Mouse (Mus musculus): Measurements from ENCODE around the gene Tmem19. TPM values are rescaled to one million over a fixed set of nuclear protein-coding genes. Genes with fewer than 3 reads are reported as not detected.
"Not testable (repeated sequence)": the region's sequence is repeated elsewhere in the genome, so short reads cannot be mapped to it uniquely, and the experiment has no call there.

Gene Tmem19
- polyA plus RNA-seq, 1 experiment from 2014 or later = 23.9 TPM

DNA sequence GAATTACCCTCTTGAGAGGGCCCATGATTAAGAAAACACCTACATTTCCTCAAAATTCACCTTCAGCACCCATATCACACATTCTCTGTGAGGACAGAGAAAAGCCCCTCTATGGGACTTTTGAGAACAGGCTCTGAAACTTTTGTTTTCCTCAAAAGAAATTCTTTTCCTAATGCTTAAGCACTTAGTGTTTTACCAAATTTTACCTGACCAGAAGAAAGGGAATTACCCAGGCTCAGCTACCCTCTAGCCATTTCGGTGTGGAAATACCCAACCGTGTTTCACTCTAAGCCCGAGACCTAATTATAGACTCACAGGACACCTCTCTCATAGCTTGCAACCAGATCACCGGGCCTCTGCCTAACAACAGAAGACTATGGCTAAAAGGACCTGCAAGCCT is 29.3 kb downstream of the Tmem19 start:
- ATAC-seq (replicated peaks; ENCODE audit: extremely low read depth, insufficient read depth, low FRiP score) = no peak
- Histone ChIP-seq H3K9me3 (replicated peaks; ENCODE audit: control insufficient read depth, low read length) (no peaks in the 10 kb centered on the region), H3K4me2 (ENCODE audit: low read depth, low read length) (no peak overlapping the region), H3K36me3 (ENCODE audit: control insufficient read depth, insufficient read depth) (no peaks in the 10 kb centered on the region), H3K27ac (ENCODE audit: low read length) (no peak overlapping the region), H3K4me3 (ENCODE audit: low read length) (no peak overlapping the region), H3K27me3 (ENCODE audit: control insufficient read depth, insufficient read depth, low read length) (no peaks in the 10 kb centered on the region), H3K9ac (ENCODE audit: low read length) (no peak overlapping the region), H3K4me1 (ENCODE audit: control insufficient read depth, insufficient read depth, low read length) (0 out of 2 replicates have a peak, but pooled peaks cover 3% of the 10 kb centered on the region)
- WGBS = 33% methylated on average over 4 of the region's 4 CpGs

DNA sequence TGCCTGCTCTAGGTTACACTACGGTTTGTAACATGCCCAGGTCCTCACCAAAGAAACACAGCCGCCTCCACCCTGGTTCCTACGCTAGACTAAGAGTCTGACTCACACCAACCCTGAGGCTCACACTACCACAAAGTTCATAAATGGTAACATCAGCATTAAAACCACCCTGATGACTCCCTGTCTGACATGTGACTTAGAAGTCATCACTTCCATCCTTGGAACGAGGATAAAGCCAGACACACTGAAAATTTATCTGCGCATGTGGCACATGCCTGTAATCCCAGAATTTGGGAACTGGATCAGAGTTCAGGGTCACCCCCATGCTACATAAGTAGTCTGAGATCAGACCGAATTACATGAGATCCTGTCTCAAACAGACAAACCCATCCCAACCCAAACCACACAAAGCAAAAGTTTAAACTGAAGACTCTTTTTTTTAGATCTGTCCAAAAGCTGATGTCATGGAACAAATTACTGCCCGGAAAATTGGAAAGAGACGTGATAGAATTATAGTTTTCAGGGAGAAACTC is 29.8 kb downstream of the Tmem19 start:
- WGBS = 73% methylated on average over 8 of the region's 8 CpGs
- 0 out of 2 replicates have a peak, but pooled peaks cover 3% of the 10 kb centered on the region for H3K4me1 ChIP-seq (ENCODE audit: control insufficient read depth, insufficient read depth, low read length)
- H3K4me3 ChIP-seq (ENCODE audit: low read length) = no peak overlapping the region
- no peak overlapping the region for H3K4me2 ChIP-seq (ENCODE audit: low read depth, low read length)
- H3K27me3 ChIP-seq (ENCODE audit: control insufficient read depth, insufficient read depth, low read length) = no peaks in the 10 kb centered on the region
- H3K27ac ChIP-seq (ENCODE audit: low read length) = no peak overlapping the region
- H3K36me3 ChIP-seq (ENCODE audit: control insufficient read depth, insufficient read depth) = no peaks in the 10 kb centered on the region
- H3K9me3 ChIP-seq (replicated peaks; ENCODE audit: control insufficient read depth, low read length) = no peaks in the 10 kb centered on the region
- no peak for ATAC-seq (replicated peaks; ENCODE audit: extremely low read depth, insufficient read depth, low FRiP score)
- no peak overlapping the region for H3K9ac ChIP-seq (ENCODE audit: low read length)

DNA sequence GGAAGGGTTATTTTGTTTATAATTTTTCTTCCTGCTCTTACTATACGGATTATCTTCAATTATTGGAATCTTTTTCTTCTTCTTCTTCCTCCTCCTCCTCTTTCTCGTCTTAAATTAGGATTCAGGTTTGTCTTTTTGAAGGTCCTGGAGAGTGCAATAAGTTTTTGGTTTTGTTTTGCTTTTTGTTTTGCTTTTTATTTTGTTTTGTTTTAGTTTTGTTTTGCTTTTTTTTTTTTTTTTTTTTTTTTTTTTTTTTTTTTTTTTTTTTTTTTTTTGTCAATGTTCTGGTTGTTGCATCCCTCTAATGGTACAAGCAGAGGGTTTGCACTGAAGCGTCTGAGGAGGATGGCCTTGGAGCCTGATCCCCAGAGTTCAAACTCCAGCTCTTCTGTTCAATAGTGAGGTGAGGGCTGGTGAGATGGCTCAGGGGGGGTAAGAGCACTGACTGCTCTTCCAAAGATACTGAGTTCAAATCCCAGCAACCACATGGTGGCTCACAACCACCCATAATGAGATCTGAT is 33.2 kb downstream of the Tmem19 start:
- Histone ChIP-seq H3K4me2 (ENCODE audit: low read depth, low read length) (no peak overlapping the region), H3K9ac (ENCODE audit: low read length) (no peak overlapping the region), H3K27me3 (ENCODE audit: control insufficient read depth, insufficient read depth, low read length) (no peaks in the 10 kb centered on the region), H3K4me3 (ENCODE audit: low read length) (no peak overlapping the region), H3K27ac (ENCODE audit: low read length) (no peak overlapping the region), H3K4me1 (ENCODE audit: control insufficient read depth, insufficient read depth, low read length) (0 out of 2 replicates have a peak, but pooled peaks cover 3% of the 10 kb centered on the region), H3K9me3 (replicated peaks; ENCODE audit: control insufficient read depth, low read length) (no peaks in the 10 kb centered on the region), H3K36me3 (ENCODE audit: control insufficient read depth, insufficient read depth) (no peaks in the 10 kb centered on the region)
- WGBS = 80% methylated on average over 3 of the region's 3 CpGs
- ATAC-seq (replicated peaks; ENCODE audit: extremely low read depth, insufficient read depth, low FRiP score) = no peak

- Histone ChIP-seq H3K36me3 (ENCODE audit: control insufficient read depth, insufficient read depth) (no peaks in the 10 kb centered on the region), H3K4me3 (ENCODE audit: low read length) (no peak overlapping the region), H3K9me3 (replicated peaks; ENCODE audit: control insufficient read depth, low read length) (no peaks in the 10 kb centered on the region), H3K4me2 (ENCODE audit: low read depth, low read length) (no peak overlapping the region), H3K4me1 (ENCODE audit: control insufficient read depth, insufficient read depth, low read length) (0 out of 2 replicates have a peak, but pooled peaks cover 3% of the 10 kb centered on the region), H3K27me3 (ENCODE audit: control insufficient read depth, insufficient read depth, low read length) (no peaks in the 10 kb centered on the region), H3K9ac (ENCODE audit: low read length) (no peak overlapping the region), H3K27ac (ENCODE audit: low read length) (no peak overlapping the region)
- ATAC-seq (replicated peaks; ENCODE audit: extremely low read depth, insufficient read depth, low FRiP score) = no peak
- WGBS = 49% methylated on average over 6 of the region's 6 CpGs
These were observed 33.8 kb downstream of the Tmem19 start for GRCm38 (mm10) chr10:115328514-115328913.

- no peaks in the 10 kb centered on the region for H3K27me3 ChIP-seq (ENCODE audit: control insufficient read depth, insufficient read depth, low read length)
- H3K4me1 ChIP-seq (ENCODE audit: control insufficient read depth, insufficient read depth, low read length) = no peaks in the 10 kb centered on the region
- no peak for ATAC-seq (replicated peaks; ENCODE audit: extremely low read depth, insufficient read depth, low FRiP score)
- 8% methylated on average over 6 of the region's 6 CpGs for WGBS
- H3K9ac ChIP-seq (ENCODE audit: low read length) = no peak overlapping the region
- no peak overlapping the region for H3K4me2 ChIP-seq (ENCODE audit: low read depth, low read length)
- no peaks in the 10 kb centered on the region for H3K9me3 ChIP-seq (replicated peaks; ENCODE audit: control insufficient read depth, low read length)
- H3K27ac ChIP-seq (ENCODE audit: low read length) = no peak overlapping the region
- H3K36me3 ChIP-seq (ENCODE audit: control insufficient read depth, insufficient read depth) = no peaks in the 10 kb centered on the region
- H3K4me3 ChIP-seq (ENCODE audit: low read length) = no peak overlapping the region
These were observed 39.0 kb downstream of the Tmem19 start for GRCm38 (mm10) chr10:115323295-115323694.

DNA sequence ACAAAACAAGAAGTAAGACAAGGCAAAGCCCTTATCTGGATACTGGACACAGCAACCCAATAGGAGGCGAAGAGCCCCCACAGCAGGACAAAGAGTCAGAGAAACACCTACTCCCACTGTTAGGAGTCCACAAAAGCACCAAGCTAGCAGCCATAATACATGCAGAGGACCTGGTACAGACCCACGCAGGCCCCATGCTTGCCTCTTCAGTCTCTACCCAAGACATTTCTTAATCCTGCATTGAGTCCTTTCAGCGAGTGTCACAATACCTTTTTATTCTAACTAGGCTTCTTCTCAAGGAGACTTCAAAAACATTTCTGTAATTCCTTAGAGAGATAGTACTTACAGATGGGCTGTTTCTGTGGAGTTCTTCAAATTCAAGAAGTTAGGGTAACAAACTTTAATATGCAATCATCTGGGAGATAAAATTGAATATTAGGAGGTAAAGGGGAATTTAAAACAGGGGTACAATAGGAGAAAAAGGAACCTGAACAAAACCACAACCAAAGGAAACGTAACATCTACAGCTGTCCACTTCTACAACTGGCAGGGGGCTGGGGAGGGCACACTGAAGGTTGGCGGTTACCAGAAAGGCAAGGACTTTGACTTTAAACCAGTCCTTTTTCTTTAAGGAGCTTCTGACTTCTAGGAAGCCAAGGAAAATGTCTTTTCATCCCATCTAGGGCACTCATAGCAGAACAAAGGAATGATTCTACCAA is 40.8 kb downstream of the Tmem19 start:
- WGBS = 76% methylated on average over 5 of the region's 5 CpGs
- Histone ChIP-seq H3K9me3 (replicated peaks; ENCODE audit: control insufficient read depth, low read length) (no peaks in the 10 kb centered on the region), H3K4me3 (ENCODE audit: low read length) (no peak overlapping the region), H3K27ac (ENCODE audit: low read length) (no peak overlapping the region), H3K4me2 (ENCODE audit: low read depth, low read length) (no peak overlapping the region), H3K9ac (ENCODE audit: low read length) (no peak overlapping the region), H3K4me1 (ENCODE audit: control insufficient read depth, insufficient read depth, low read length) (peaks cover 1% of the 10 kb centered on the region; the same call in 1 of the 2 replicates), H3K36me3 (ENCODE audit: control insufficient read depth, insufficient read depth) (no peaks in the 10 kb centered on the region), H3K27me3 (ENCODE audit: control insufficient read depth, insufficient read depth, low read length) (no peaks in the 10 kb centered on the region)
- ATAC-seq (replicated peaks; ENCODE audit: extremely low read depth, insufficient read depth, low FRiP score) = no peak

GRCm38 (mm10) chr10:115318388-115318787 is 43.9 kb downstream of the Tmem19 start:
- 63% methylated on average over 3 of the region's 3 CpGs for WGBS

GRCm38 (mm10) chr10:115316313-115316712 is 46.0 kb downstream of the Tmem19 start:
- peak overlapping the region; percentile 83 for H3K4me2 ChIP-seq (ENCODE audit: low read depth, low read length)
- 55% methylated on average over 11 of the region's 11 CpGs for WGBS
- H3K4me3 ChIP-seq (ENCODE audit: low read length) = peak overlapping the region; percentile 90
- no peak for ATAC-seq (replicated peaks; ENCODE audit: extremely low read depth, insufficient read depth, low FRiP score)
- no peaks in the 10 kb centered on the region for H3K9me3 ChIP-seq (replicated peaks; ENCODE audit: control insufficient read depth, low read length)
- H3K36me3 ChIP-seq (ENCODE audit: control insufficient read depth, insufficient read depth) = no peaks in the 10 kb centered on the region
- peak overlapping the region; percentile 95 for H3K27ac ChIP-seq (ENCODE audit: low read length)
- H3K4me1 ChIP-seq (ENCODE audit: control insufficient read depth, insufficient read depth, low read length) = peaks cover 33% of the 10 kb centered on the region
- H3K27me3 ChIP-seq (ENCODE audit: control insufficient read depth, insufficient read depth, low read length) = no peaks in the 10 kb centered on the region
- H3K9ac ChIP-seq (ENCODE audit: low read length) = peak overlapping the region; percentile 98

More at GRCm38 (mm10) chr10:115318388-115318787, 43.9 kb downstream of the Tmem19 start:
- not testable (repeated sequence) for H3K27me3 ChIP-seq (ENCODE audit: control insufficient read depth, insufficient read depth, low read length); H3K9ac ChIP-seq (ENCODE audit: low read length); H3K36me3 ChIP-seq (ENCODE audit: control insufficient read depth, insufficient read depth); H3K4me3 ChIP-seq (ENCODE audit: low read length); H3K9me3 ChIP-seq (replicated peaks; ENCODE audit: control insufficient read depth, low read length); H3K27ac ChIP-seq (ENCODE audit: low read length); H3K4me2 ChIP-seq (ENCODE audit: low read depth, low read length); ATAC-seq (replicated peaks; ENCODE audit: extremely low read depth, insufficient read depth, low FRiP score)
- H3K4me1 ChIP-seq (ENCODE audit: control insufficient read depth, insufficient read depth, low read length) = peaks cover 15% of the 10 kb centered on the region

DNA sequence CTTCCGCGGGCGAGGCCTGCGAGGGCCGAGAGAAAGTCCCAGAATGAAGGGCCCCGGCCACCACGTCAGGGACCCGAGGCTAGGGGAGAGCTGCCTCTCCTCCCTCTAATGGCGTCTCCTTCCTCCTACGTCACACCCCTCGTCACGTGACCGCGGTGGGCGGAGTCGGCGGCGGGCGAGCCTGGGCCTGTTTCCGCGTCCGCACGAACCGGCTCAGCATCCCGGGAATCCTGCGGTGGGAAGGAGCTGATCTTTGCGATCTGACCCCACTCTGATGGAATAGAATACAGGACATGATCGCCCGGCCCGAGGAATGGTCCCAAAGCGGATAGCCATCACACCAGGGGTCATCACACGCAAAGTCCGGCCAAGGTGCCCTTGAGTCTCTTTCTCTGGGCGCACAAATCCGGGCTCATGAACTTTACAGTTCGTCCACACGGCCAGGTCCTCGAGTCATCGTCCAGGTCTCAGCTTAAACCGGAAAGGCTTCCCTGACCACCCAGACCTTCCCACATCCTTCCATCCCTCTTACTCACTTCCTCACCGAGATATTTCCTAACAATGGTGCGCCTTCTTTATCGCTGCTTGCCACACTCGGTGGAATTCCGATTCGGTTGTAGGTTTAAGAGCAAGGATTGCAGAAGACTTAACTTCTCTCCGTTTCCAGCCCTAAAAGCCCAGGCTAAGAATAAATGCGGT is 46.7 kb downstream of the Tmem19 start, which contains the start of gene Rab21:
Rab21 (minus strand) TSS at position 122 of the 699 bp plus-strand sequence.
- Histone ChIP-seq H3K36me3 (ENCODE audit: control insufficient read depth, insufficient read depth) (no peaks in the 10 kb centered on the region), H3K27me3 (ENCODE audit: control insufficient read depth, insufficient read depth, low read length) (no peaks in the 10 kb centered on the region), H3K4me3 (ENCODE audit: low read length) (peak within 1 kb of the TSS; percentile 90), H3K4me1 (ENCODE audit: control insufficient read depth, insufficient read depth, low read length) (peaks cover 39% of the 10 kb centered on the region), H3K9me3 (replicated peaks; ENCODE audit: control insufficient read depth, low read length) (no peaks in the 10 kb centered on the region), H3K9ac (ENCODE audit: low read length) (peak within 1 kb of the TSS; percentile 98), H3K4me2 (ENCODE audit: low read depth, low read length) (peak within 1 kb of the TSS; percentile 83), H3K27ac (ENCODE audit: low read length) (peak within 1 kb of the TSS; percentile 95)
- WGBS = under 1% methylated on average over 48 of the region's 48 CpGs
- peak; percentile 86 for ATAC-seq (replicated peaks; ENCODE audit: extremely low read depth, insufficient read depth, low FRiP score)
